Mouse (Mus musculus) cortical plate, adult 2 months (tissue): Measurements from ENCODE around the gene Zfp451.

Experiments used
- CTCF ChIP-seq: fragments of 200-500 bp; IDR thresholded peaks from 2 replicates; pipeline ENCODE4 v1.5.1; 2011; ENCODE audit warnings: mild to moderate bottlenecking, control low read depth, low read length; ENCODE audit not compliant: insufficient read depth; ENCODE audit errors: extremely low read depth
- POLR2A ChIP-seq: fragments of 200-500 bp; IDR thresholded peaks from 2 replicates; pipeline ENCODE4 v1.6.1; 2011; ENCODE audit warnings: mild to moderate bottlenecking, low read length, control low read depth; ENCODE audit not compliant: insufficient read depth; ENCODE audit errors: extremely low read depth

DNA sequence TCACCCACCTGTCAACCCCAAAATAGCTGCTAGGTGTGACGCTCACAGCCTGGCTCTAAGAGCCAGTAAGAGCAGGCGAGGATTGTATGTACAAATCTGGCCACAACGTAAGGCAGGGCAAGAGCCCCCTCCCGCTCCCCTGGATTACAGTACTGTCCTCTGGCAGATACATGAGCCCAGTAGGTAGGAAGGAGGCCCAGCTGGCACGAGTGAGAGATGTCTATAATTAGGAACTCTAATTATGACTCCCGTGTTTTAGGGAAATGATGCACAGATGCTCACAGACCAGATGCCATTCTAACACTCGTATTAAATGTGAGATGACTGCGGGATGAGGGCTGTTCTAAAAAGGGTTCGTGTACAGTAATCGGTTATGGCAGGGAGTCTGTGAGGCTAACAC, 63.1 kb downstream of the Zfp451 start:
- TF ChIP-seq CTCF (no peak), POLR2A (no peak)
